Mouse (Mus musculus) mature B cell (primary cell): ENCODE data around the gene Zdhhc5.
"Not testable (repeated sequence)": the region's sequence is repeated elsewhere in the genome, so short reads cannot be mapped to it uniquely, and the experiment has no call there.

Source experiments
- in situ Hi-C: fragments of 300-500 bp; cut with MboI; formaldehyde crosslinking; loops from 2 replicates; pipeline ENCODE4 v1.14.3; 2019

Gene Zdhhc5

DNA sequence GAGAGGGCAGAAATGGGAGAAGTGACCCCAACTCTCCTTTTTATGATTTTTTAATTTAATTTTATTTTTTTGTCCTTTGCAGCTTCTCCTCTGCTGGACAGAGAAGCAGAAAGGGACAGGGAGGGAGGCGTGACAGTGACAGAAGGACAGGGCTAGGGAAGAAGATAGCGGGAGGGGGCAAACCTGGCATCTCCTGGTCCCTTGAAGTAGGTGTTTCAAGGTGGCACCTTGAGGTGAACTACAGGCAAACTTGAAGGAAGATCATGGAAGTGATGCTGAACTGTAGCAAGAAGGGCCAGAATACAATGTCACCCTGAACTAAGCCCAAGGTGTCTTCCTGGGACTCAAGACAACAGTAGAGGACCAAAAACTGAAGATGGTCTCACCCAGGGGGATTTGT is 19.9 kb upstream of the Zdhhc5 start:
- in situ Hi-C loops: no loop called here

- in situ Hi-C loops: no loop called here
These were observed 19.4 kb upstream of the Zdhhc5 start for GRCm38 (mm10) chr2:84734351-84734864.

DNA sequence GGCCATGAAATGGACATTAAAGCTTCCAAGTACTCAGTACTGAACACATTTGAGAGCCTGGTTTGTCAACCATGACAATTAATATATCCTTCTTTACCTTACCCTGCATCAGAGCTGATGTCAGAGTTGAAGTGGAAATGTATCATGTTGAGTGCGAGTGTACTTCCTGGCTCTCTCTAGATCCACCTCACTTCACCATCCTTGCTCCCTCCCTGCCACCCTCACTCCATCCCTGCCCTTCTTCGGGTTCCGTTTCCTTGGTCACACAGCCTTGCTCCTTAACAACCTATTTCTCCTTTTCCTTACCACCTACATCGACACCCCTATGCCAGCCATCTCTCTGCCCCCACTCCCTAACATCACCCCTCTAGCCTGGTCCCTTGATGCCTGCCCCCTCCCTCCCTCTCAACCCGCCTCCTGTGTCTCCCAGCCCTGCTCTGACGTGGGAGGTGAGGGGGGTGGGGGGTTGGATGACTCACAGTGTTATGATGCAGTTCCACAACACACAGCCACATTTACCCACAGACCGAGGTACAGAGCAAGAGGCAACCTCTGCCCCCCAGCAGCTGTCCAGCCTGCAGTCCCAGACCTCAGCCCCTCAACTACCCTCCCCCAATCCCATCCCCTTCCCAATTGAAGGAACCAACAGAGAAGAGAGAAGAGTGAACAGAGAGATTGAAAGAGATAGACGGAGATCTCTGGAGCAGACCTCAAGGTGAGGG is 18.8 kb upstream of the Zdhhc5 start, which contains the start of gene Ypel4:
Gene Ypel4 (plus strand): TSS at position 480 of the 722 bp plus-strand sequence.
- in situ Hi-C loops: no loop called here

DNA sequence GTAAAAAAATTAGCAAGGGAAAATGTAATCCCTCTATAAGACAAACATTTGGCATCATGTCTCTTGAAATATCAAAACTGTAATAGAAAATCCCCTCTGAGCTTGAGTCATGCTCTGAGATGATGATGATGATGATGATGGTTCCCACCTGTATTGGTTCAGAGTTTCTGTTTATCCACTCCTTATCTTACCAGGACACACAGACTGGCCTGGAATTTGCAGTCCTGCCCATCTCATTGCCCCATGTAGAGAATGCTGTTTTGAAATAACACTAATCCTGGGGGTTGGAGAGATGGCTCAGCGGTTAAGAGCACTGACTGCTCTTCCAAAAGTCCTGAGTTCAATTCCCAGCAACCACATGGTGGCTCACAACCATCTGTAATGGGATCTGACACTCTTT is 17.4 kb upstream of the Zdhhc5 start:
- in situ Hi-C loops: no loop called here

- in situ Hi-C loops: no loop called here
These were observed 16.2 kb upstream of the Zdhhc5 start for GRCm38 (mm10) chr2:84731206-84731605.

GRCm38 (mm10) chr2:84728191-84728590 is 13.2 kb upstream of the Zdhhc5 start:
- in situ Hi-C loops: not testable (repeated sequence)

- in situ Hi-C loops: no loop called here
These were observed 12.3 kb upstream of the Zdhhc5 start, which contains the start of gene Clp1 for GRCm38 (mm10) chr2:84727172-84727858. Gene Clp1 (minus strand): TSS chr2:84727350.

DNA sequence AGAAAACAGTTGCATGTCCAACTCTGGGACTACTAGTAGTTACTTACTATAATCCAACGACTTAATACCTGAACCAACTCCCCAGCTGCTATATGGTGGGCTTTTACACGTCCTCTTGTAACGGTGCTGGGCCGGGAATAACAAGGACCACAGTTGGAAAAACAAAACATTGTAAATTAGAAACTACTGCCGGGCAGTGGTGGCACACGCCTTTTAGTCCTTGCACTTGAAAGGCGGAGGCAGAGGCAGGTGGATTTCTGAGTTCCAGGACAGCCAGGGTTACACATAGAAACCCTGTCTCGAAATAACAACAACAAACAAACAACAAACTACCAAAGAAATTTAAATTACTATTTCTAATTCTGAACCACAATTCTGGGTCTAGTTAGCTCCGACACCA is 11.7 kb upstream of the Zdhhc5 start:
- in situ Hi-C loops: no loop called here

GRCm38 (mm10) chr2:84725770-84726169 is 10.8 kb upstream of the Zdhhc5 start:
- in situ Hi-C loops: no loop called here

DNA sequence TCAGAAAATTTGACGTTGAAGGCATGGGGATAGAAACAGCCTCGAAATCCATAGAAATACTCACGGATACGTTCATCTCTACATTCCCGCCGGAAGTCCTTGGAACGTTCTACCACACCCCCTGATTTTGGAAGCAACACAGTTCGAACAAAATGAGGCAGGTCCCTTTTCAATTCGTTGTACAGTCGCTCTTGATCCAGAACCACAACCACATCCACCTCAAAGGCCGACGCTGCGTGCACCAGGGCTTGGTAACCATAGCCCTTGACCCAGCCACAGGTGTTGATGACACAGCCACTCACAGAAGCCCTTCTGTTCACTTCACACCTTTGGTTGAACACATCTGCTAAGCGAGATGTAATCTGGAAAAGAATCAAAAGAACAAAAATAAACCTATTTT is 8.9 kb upstream of the Zdhhc5 start:
- in situ Hi-C loops: no loop called here

- in situ Hi-C loops: no loop called here
These were observed 6.2 kb upstream of the Zdhhc5 start for GRCm38 (mm10) chr2:84721182-84721581.

GRCm38 (mm10) chr2:84720718-84721117 is 5.7 kb upstream of the Zdhhc5 start:
- in situ Hi-C loops: no loop called here

DNA sequence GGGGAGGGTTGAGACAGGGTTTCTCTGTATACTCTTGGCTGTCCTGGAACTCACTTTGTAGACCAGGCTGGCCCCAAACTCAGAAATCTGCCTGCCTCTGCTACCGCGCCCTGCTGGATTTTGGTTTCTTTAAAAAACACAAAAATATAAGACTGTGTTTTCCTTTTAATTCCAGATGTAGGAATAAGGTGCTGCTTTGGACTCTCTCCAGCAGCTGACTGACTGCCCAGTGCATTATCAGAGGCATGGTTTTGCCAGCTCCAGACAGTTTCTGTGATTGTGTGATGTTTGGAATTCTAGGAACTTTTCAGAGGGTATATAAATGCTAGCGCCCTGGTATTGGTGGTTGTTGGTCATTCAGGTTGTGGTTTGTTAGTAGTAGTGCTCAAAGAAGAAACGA is 2.4 kb upstream of the Zdhhc5 start:
- in situ Hi-C loops: no loop called here

DNA sequence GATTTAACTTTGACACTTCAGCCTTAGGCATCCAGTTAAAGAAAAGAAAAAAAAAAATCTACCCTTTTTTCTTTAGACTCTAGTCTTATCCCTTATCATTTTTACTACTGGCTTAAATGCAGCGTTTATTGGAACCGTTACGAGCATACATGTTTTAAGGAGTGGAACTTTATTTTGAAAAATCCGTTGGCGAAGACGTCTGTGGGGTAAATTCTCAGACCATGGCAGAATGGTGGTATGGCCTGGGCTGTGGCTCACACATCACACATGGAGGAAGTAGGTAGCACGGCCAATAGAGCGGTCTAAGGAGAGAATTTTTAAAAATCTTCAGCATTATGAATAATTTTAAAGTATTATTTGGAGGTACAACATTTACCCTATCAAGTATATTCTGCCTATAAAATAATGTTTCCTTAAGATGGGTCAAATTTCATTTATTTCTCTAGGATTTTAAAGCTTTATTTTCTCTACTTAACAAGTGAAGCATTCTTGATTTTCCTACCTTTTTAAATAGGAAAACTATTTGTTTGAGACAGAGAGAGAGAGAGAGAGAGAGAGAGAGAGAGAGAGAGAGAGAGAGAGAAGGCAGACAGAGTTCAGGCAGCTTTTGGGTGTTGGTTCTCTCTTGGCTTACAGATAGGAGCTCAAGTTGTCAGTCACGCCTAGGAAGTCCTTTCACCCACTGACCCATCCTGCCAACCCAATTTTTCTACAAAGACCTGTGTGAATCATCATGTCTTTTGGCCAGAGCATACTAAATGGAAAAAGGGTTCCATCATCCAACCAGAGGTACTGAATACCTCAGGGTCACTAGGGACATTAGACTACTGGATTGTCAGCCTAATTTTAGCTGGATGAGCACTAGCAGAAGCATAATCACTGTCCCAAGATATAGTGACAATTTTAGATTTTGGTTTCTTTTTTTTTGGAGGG is 1.7 kb upstream of the Zdhhc5 start:
- in situ Hi-C loops: no loop called here

- in situ Hi-C loops: no loop called here
These were observed 782 bp upstream of the Zdhhc5 start for GRCm38 (mm10) chr2:84715562-84716361.

DNA sequence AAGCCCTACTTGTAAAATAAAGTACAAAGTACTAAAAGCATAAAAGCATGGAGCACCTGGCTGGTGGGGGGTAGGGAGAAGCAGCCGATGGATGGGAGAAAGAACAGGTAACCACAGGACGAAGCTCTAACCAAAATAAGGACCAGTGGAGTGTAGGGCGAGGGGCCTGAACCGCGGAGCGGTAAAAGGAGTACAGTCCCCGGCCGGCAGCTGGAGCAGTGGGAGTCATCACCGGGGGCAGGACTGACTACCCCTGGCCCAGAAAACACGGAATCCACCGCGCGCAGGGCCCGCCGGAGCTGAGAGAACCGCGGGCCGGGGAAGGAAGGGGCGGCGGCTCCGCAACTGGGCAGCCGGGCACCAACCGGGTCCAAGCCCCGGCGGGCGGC is 564 bp downstream of the Zdhhc5 start:
- in situ Hi-C loops: no loop called here

- in situ Hi-C loops: no loop called here
These were observed 3.1 kb downstream of the Zdhhc5 start for GRCm38 (mm10) chr2:84711898-84712297.

GRCm38 (mm10) chr2:84707523-84707922 is 7.5 kb downstream of the Zdhhc5 start:
- in situ Hi-C loops: no loop called here

GRCm38 (mm10) chr2:84705295-84705694 is 9.7 kb downstream of the Zdhhc5 start:
- in situ Hi-C loops: no loop called here

DNA sequence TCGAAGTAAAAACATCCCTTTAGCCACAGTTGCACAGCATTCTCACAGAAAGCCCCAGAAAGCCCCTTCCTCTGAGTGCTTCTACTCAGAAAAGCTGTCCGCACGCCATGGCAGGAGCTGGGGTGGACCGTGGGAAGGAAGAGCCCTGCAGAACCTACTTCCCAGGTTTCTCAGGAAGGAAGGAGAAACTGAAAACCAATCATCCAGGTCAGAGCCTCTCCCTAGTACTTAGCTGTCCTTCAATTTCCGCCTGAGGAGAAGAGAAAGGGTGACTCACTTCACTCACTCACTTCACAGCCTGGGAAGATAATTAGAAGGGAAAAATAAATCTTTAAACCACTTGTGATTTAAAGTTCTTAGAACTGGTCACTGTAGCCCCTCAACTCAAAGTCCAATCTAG is 10.7 kb downstream of the Zdhhc5 start:
- in situ Hi-C loops: no loop called here

DNA sequence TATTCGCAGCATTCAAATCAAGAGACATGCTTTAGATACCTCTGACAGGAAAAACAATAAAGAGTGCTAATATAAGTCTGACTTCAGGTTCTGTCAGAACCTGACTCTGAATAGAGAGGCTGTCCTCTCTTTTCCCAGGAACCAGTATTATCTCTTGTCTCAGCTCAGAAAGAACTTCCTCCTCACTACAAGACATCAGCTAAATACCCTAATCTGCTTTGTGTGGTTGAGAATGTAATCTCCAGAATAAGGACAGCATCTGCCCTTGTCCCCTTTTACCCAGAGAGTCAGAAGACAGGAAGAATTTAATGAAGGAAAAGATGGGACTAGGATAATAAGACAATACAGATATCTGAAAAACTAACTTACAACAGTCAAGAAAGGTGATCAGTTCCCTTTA is 11.5 kb downstream of the Zdhhc5 start:
- in situ Hi-C loops: no loop called here
